Mouse (Mus musculus): ENCODE measurements around the gene Tpcn1. TPM values are rescaled to one million over a fixed set of nuclear protein-coding genes. Genes with fewer than 3 reads are reported as not detected.

The Tpcn1 gene
- polyA plus RNA-seq, 1 experiment from 2014 or later = 12.3 TPM

DNA sequence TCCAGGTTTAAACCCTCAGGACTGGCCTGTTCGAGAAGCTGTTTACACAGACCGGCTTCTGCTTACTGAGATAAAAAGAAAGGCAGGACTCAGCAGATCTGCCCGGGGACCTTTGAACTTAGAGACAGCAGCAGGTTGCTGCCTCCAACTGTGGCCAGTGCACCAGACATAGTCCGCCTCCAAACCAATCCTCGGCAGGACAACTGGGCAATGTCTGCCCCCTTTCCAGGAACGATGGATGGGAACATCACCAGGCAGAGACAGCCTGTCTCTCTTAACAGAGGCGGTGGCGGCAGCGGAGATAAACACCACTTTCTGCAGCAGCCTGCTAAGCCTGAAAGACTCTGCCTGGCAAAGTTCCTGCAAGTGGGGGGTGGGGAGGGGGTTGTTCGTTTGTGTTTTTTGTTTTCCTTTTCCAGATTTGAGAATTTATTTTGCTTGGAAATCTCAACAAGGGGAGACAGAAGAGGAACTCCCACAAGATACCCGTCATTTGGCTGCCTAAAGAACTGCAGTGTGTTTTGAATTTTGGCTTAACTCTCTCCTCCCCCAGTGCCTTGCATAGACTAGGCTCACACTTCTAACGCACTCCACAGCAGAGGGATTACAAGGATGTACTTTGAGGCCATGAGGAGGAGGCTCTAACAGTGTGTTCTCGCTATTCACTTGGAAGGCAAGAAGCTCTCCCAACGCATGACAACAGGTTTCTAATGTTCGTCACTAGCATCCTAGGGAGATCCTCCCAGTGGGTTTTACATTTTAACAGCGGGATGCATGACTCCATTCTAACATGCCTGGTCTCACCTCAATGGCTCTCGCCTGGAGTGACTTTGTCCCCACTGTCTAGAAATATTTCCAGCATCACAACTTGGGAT is 1.5 kb downstream of the Tpcn1 start:
- no peaks in the 10 kb centered on the region for H3K9me3 ChIP-seq
- H3K27ac ChIP-seq (replicated peaks) = peak overlapping the region; percentile 87; the same call in 1 of the 2 replicates
- 13% methylated on average over 17 of the region's 17 CpGs for WGBS
- DNase-seq (ENCODE audit: low spot score) = no peak
- peaks cover 29% of the 10 kb centered on the region for H3K36me3 ChIP-seq (replicated peaks)
- H3K27me3 ChIP-seq (replicated peaks; ENCODE audit: low read depth, poor library complexity, severe bottlenecking) = 0 out of 2 replicates have a peak, but pooled peaks cover 4% of the 10 kb centered on the region
- peak overlapping the region; percentile 85 for H3K4me3 ChIP-seq
- H3K4me1 ChIP-seq = peaks cover 41% of the 10 kb centered on the region

DNA sequence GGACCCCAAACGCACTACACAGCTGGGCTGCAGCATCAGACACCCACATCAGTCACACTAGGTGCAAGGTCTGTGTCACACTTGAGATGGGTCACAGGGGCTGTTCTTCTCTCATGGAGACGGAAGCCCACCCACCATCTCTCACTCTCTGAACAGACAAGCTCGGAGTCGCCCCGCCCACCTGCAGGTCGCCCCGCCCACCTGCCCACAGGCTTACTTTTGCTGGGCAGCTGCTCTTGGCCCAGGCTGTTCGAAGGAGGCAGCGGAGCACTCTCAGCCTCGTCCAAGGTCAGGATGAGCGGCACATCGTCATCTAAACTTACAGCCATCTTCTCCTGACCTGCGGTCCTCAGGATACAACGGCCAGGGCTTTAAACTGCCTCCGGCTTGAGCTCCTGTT is 3.5 kb downstream of the Tpcn1 start:
- H3K27me3 ChIP-seq (replicated peaks; ENCODE audit: low read depth, poor library complexity, severe bottlenecking) = 0 out of 2 replicates have a peak, but pooled peaks cover 4% of the 10 kb centered on the region
- peaks cover 46% of the 10 kb centered on the region for H3K4me1 ChIP-seq
- no peaks in the 10 kb centered on the region for H3K9me3 ChIP-seq
- no peak overlapping the region for H3K27ac ChIP-seq (replicated peaks)
- DNase-seq (ENCODE audit: low spot score) = peak; percentile 43
- WGBS = 43% methylated on average over 15 of the region's 15 CpGs
- H3K36me3 ChIP-seq (replicated peaks) = peaks cover 44% of the 10 kb centered on the region
- no peak overlapping the region for H3K4me3 ChIP-seq

DNA sequence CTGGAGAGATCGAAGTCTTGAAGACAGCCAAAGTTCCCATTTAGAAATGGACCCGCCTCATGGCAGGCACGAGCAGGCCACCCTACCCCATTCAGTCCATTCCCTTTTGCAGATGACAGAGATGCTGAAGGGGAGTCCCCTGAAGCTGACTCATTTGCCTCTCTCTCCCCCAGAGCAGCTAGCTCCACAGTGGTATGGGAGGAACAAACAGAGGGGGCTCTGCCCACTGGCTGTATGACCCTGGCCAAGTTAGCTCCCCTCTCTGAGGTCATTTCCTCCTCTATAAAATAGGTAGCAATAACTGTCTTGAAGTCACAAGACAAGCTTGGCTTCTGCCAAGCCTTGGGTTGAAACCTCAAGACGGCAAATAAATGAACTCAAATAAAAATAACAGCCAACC is 5.0 kb downstream of the Tpcn1 start:
- no peak for DNase-seq (ENCODE audit: low spot score)
- H3K36me3 ChIP-seq (replicated peaks) = peaks cover 48% of the 10 kb centered on the region
- no peak overlapping the region for H3K4me3 ChIP-seq
- no peaks in the 10 kb centered on the region for H3K9me3 ChIP-seq
- H3K4me1 ChIP-seq = peaks cover 54% of the 10 kb centered on the region
- no peak overlapping the region for H3K27ac ChIP-seq (replicated peaks)
- H3K27me3 ChIP-seq (replicated peaks; ENCODE audit: low read depth, poor library complexity, severe bottlenecking) = 0 out of 2 replicates have a peak, but pooled peaks cover 4% of the 10 kb centered on the region
- WGBS = 89% methylated on average over 4 of the region's 4 CpGs

DNA sequence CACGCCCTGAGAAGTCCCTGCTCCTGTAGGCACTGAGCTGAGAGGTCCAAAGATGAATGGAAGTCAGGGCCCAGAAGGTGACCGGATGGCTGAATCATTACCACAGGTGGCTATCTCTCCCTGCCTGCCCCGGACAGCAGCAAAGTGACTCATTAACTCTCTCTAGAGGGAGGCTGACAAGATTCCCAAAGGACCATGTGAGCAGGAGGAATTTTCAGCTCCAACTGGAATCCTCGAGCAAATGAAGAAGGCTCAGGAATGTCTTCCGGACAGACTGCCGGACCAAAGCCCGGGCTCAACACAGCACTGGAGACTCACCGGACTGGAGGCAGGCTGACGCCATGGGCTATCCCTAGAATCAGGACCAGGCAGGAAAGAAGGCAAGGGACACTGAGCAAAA is 6.5 kb downstream of the Tpcn1 start:
- WGBS = 83% methylated on average over 9 of the region's 9 CpGs
- no peak for DNase-seq (ENCODE audit: low spot score)
- Histone ChIP-seq H3K9me3 (no peaks in the 10 kb centered on the region), H3K27ac (replicated peaks) (no peak overlapping the region), H3K36me3 (replicated peaks) (peaks cover 48% of the 10 kb centered on the region), H3K4me1 (peaks cover 55% of the 10 kb centered on the region), H3K4me3 (no peak overlapping the region), H3K27me3 (replicated peaks; ENCODE audit: low read depth, poor library complexity, severe bottlenecking) (no peaks in the 10 kb centered on the region)

- no peak for DNase-seq (ENCODE audit: low spot score)
- peaks cover 49% of the 10 kb centered on the region for H3K4me1 ChIP-seq
- no peak overlapping the region for H3K4me3 ChIP-seq
- WGBS = 91% methylated on average over 26 of the region's 26 CpGs
- peak overlapping the region; percentile 76 for H3K27ac ChIP-seq (replicated peaks)
- H3K36me3 ChIP-seq (replicated peaks) = peaks cover 48% of the 10 kb centered on the region
- H3K27me3 ChIP-seq (replicated peaks; ENCODE audit: low read depth, poor library complexity, severe bottlenecking) = no peaks in the 10 kb centered on the region
- H3K9me3 ChIP-seq = no peaks in the 10 kb centered on the region
These were observed 8.4 kb downstream of the Tpcn1 start for GRCm38 (mm10) chr5:120579898-120580626.

- WGBS = 62% methylated on average over 26 of the region's 26 CpGs
- H3K27me3 ChIP-seq (replicated peaks; ENCODE audit: low read depth, poor library complexity, severe bottlenecking) = no peaks in the 10 kb centered on the region
- H3K4me3 ChIP-seq = 0 out of 2 replicates have a peak overlapping the region, but pooled peaks have one; percentile 2
- no peak for DNase-seq (ENCODE audit: low spot score)
- H3K27ac ChIP-seq (replicated peaks) = peak overlapping the region; percentile 76
- H3K9me3 ChIP-seq = no peaks in the 10 kb centered on the region
- H3K36me3 ChIP-seq (replicated peaks) = peaks cover 41% of the 10 kb centered on the region
- H3K4me1 ChIP-seq = peaks cover 50% of the 10 kb centered on the region
These were observed 9.1 kb downstream of the Tpcn1 start for GRCm38 (mm10) chr5:120579211-120579897.

DNA sequence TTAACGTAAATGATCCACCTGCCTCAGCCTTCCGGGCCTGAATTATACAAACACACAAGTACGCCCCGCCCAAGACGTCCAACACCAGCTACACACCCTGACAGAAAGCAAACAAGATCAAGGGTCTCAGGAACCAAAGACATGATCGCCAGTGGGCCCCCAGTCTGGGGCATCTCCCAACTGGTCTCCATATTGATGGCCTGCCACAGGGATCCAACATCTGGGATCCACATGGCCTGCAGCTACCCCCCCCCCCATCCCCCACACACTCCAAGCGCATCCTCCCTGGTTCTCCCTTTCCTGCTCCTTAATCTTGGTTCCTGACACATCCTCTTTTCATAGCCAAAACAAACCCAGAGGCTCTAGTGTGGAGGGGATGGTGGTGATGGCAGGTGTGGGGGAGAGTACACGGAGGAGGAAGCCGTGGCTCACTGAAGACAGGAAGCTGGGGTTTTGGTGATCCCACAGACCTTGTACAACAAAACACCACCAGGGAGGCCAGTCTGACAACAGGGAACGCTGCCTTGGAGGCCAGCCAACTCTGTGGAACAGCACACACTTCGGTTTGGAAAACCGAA is 9.9 kb downstream of the Tpcn1 start:
- peak overlapping the region; percentile 76 for H3K27ac ChIP-seq (replicated peaks)
- peaks cover 53% of the 10 kb centered on the region for H3K4me1 ChIP-seq
- peak; percentile 65 for DNase-seq (ENCODE audit: low spot score)
- no peaks in the 10 kb centered on the region for H3K27me3 ChIP-seq (replicated peaks; ENCODE audit: low read depth, poor library complexity, severe bottlenecking)
- H3K36me3 ChIP-seq (replicated peaks) = peaks cover 33% of the 10 kb centered on the region
- WGBS = 41% methylated on average over 12 of the region's 12 CpGs
- H3K4me3 ChIP-seq = 0 out of 2 replicates have a peak overlapping the region, but pooled peaks have one; percentile 13
- H3K9me3 ChIP-seq = no peaks in the 10 kb centered on the region

DNA sequence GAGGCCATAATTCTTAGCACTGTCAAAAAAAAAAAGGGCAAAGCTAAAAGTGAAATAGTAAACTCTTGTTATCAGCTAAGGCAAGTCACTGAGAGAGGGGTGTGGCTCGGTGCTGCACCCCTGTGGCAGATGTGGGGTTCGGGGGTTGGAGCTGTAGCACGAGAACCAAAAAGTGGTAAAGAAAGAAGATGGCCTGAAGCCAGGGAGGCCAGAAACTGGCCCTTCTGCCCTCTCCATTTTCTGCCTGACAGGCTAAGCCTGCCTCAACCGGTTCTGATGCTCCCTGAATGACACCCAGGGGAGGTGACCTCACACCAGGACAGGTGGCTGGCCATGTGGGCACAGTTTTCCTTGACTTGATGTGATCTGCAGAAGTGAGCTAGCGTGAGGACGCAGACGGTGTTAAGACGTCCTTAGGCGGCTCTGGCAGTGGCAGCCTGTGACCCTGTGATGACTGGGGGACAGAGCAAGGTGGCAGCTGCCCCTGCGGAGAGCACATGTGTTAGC is 10.5 kb downstream of the Tpcn1 start:
- DNase-seq (ENCODE audit: low spot score) = no peak
- H3K4me1 ChIP-seq = peaks cover 58% of the 10 kb centered on the region

DNA sequence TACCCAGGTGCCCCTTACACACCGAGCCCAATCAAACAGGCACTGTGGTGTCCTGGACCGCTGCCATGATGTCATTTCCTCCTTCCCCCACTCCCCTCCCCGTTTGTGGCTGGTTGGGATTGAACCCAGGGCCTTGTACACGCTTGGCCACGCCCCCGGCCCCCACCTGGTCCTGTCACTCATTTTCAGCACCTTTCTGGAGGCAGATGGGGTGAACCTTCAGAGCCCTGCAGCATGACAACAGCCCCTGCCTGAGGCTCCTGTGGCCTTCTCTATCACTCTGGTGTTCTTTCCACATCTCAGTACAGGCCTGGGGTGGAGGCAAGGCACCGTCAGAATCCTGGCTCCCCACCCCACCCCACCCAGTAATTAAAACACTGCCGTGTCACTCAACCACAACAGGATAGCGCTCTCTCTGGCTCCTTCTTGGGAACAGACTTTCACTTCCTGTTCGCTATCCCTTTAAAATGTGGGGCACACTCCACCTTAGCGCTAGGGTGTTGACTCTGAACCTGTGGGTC is 11.6 kb downstream of the Tpcn1 start:
- WGBS = 82% methylated on average over 11 of the region's 11 CpGs
- Histone ChIP-seq H3K36me3 (replicated peaks) (peaks cover 17% of the 10 kb centered on the region), H3K9me3 (no peaks in the 10 kb centered on the region), H3K4me3 (no peak overlapping the region), H3K27ac (replicated peaks) (no peak overlapping the region), H3K4me1 (peaks cover 58% of the 10 kb centered on the region), H3K27me3 (replicated peaks; ENCODE audit: low read depth, poor library complexity, severe bottlenecking) (no peaks in the 10 kb centered on the region)
- no peak for DNase-seq (ENCODE audit: low spot score)

More for the DNA sequence above, 10.5 kb downstream of the Tpcn1 start:
- Histone ChIP-seq H3K27ac (replicated peaks) (peak overlapping the region; percentile 76), H3K4me3 (0 out of 2 replicates have a peak overlapping the region, but pooled peaks have one; percentile 13), H3K36me3 (replicated peaks) (peaks cover 27% of the 10 kb centered on the region), H3K9me3 (no peaks in the 10 kb centered on the region), H3K27me3 (replicated peaks; ENCODE audit: low read depth, poor library complexity, severe bottlenecking) (no peaks in the 10 kb centered on the region)
- WGBS = 50% methylated on average over 10 of the region's 10 CpGs

DNA sequence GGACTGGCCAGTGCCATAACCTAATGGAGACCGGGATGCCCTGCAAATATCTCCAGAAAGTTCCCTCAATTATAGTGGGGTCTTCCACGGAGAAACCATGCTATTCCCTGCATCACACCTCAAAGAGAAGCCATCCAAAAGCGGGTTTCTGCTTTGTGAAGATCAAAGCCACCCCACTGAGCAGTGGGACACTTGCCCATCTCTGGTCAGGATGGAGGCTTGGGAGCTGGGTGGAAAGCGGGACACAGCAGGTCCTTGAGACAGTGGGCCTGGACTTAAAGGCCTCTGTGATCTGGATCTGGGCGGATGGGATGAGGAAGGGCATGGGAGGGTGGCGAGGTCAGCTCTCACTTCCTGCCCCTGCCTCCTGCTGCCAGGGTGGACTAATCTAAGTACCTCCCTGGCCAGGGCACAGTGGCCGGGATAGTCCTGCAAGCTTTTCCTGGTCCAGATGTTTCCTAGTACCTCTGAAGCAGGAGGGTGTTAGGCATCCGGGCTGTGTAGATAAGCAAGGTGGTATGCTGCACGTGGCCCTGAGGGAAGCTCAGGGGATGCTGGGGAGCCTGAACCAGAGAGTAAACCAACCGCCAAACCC is 13.9 kb downstream of the Tpcn1 start:
- no peak for DNase-seq (ENCODE audit: low spot score)
- H3K9me3 ChIP-seq = no peaks in the 10 kb centered on the region
- H3K4me3 ChIP-seq = no peak overlapping the region
- H3K4me1 ChIP-seq = peaks cover 71% of the 10 kb centered on the region
- H3K27ac ChIP-seq (replicated peaks) = no peak overlapping the region; the same call in 1 of the 2 replicates
- H3K36me3 ChIP-seq (replicated peaks) = 0 out of 2 replicates have a peak, but pooled peaks cover under 1% of the 10 kb centered on the region
- 71% methylated on average over 10 of the region's 10 CpGs for WGBS
- no peaks in the 10 kb centered on the region for H3K27me3 ChIP-seq (replicated peaks; ENCODE audit: low read depth, poor library complexity, severe bottlenecking)

DNA sequence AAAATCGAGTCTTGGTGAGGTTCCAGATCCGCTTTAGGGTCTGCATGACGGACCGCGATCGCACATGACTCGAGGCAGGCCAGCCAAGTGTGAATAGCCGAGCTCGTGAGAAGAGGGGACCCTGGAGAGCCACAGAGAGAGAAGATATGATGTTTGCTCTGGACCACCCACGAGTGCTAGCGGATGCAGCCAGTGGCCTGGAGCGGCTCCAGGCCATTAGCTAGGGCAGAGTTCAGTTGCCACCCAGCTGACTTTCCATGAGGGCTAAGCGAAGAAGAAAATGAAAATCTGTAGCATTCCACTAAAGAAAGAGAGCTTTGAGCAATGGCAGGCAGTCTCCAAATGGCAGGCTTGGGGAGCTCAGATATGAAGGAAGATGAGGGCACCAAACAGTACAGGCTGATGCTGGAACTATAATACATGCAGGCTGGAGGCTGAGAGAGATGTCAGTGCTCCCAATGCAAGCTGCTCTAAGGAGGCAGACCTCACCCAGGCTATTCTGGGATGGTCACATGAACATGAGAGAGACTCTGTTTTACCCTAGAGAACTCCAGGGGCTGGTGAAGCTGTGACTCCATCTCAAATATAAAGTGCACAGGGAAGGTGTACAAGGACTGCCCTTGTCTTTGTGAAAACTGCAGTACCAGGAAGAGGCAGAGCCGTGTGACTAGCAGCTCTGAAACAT is 17.3 kb downstream of the Tpcn1 start:
- DNase-seq (ENCODE audit: low spot score) = peak; percentile 43

More for the DNA sequence above, 17.3 kb downstream of the Tpcn1 start:
- H3K36me3 ChIP-seq (replicated peaks) = no peaks in the 10 kb centered on the region
- 52% methylated on average over 14 of the region's 14 CpGs for WGBS
- H3K4me1 ChIP-seq = peaks cover 73% of the 10 kb centered on the region
- H3K27ac ChIP-seq (replicated peaks) = peak overlapping the region; percentile 54; the same call in 1 of the 2 replicates
- H3K9me3 ChIP-seq = no peaks in the 10 kb centered on the region
- no peak overlapping the region for H3K4me3 ChIP-seq
- H3K27me3 ChIP-seq (replicated peaks; ENCODE audit: low read depth, poor library complexity, severe bottlenecking) = no peaks in the 10 kb centered on the region
